Mouse (Mus musculus) forebrain, embryonic 11.5 days (tissue): ENCODE results near the gene Mybph. TPM values are rescaled to one million over a fixed set of nuclear protein-coding genes. Genes with fewer than 3 reads are reported as not detected.

ENCODE experiments used
- ATAC-seq: fragments of 200-750 bp; cut with Nextera tagmentation; replicated peaks from 2 replicates; pipeline ENCODE4 v1.8.0; 2017; ENCODE audit warnings: moderate TSS enrichment; ENCODE audit not compliant: low FRiP score
- DNase-seq: peaks from one replicate; pipeline ENCODE4 v3.0.0-alpha.2; 2017; ENCODE audit warnings: low spot score
- H3K27ac ChIP-seq: fragments of 300-500 bp; sonication (generic); 2 replicates; pipeline ENCODE4 v1.5.1; 2014; ENCODE audit warnings: low read depth, low read length
- H3K27me3 ChIP-seq: fragments of 300-500 bp; sonication (generic); 2 replicates; pipeline ENCODE4 v1.6.1; 2014; ENCODE audit warnings: mild to moderate bottlenecking, low read length, mixed read lengths; ENCODE audit not compliant: control insufficient read depth, insufficient read depth
- H3K36me3 ChIP-seq: fragments of 300-500 bp; sonication (generic); 2 replicates; pipeline ENCODE4 v1.6.1; 2014; ENCODE audit warnings: mild to moderate bottlenecking, low read length, moderate library complexity, mixed read lengths; ENCODE audit not compliant: control insufficient read depth, insufficient read depth
- H3K4me1 ChIP-seq: fragments of 300-500 bp; sonication (generic); replicated peaks from 2 replicates; pipeline ENCODE4 v1.6.1; 2014; ENCODE audit warnings: low read length, mixed read lengths; ENCODE audit not compliant: control insufficient read depth, insufficient read depth
- H3K4me2 ChIP-seq: fragments of 300-500 bp; sonication (generic); 2 replicates; pipeline ENCODE4 v1.6.1; 2014; ENCODE audit warnings: low read depth, mild to moderate bottlenecking, low read length, moderate library complexity, mixed read lengths; ENCODE audit not compliant: severe bottlenecking
- H3K4me3 ChIP-seq: fragments of 300-500 bp; sonication (generic); 2 replicates; pipeline ENCODE4 v1.5.1; 2014; ENCODE audit warnings: low read depth, low read length
- H3K9ac ChIP-seq: fragments of 300-500 bp; sonication (generic); 2 replicates; pipeline ENCODE4 v1.6.1; 2014; ENCODE audit warnings: low read length
- H3K9me3 ChIP-seq: fragments of 300-500 bp; sonication (generic); 2 replicates; pipeline ENCODE4 v1.6.1; 2016; ENCODE audit warnings: low read length, mixed read lengths; ENCODE audit not compliant: control insufficient read depth
- WGBS: fragments of 180-500 bp; shearing (Covaris S2); extraction: QIAGEN DNeasy Blood & Tissue Kit; methylation state at CpG from one replicate; pipeline ENCODE4 v1.1.7; 2014; 5-methylcytosine and 5-hydroxymethylcytosine counted together
- polyA plus RNA-seq: library from polyadenylated mRNA; unstranded; fragments of >200 nt; fragmentation: Nextera tagmentation; extraction: Ambion mirVana; gene quantifications from 2 replicates; pipeline ENCODE4 v1.2.1, GENCODE M21; 2014

Gene Mybph
- polyA plus RNA-seq, 1 experiment from 2014 or later = not detected

GRCm38 (mm10) chr1:134192024-134192423 is 1.2 kb upstream of the Mybph start:
- ATAC-seq (no peak), DNase-seq (no peak)
- no peaks in the 10 kb centered on the region for H3K27me3 ChIP-seq
- no peak overlapping the region for H3K9ac ChIP-seq
- 65% methylated on average over 4 of the region's 4 CpGs for WGBS
- H3K4me3 ChIP-seq = no peak overlapping the region
- no peaks in the 10 kb centered on the region for H3K4me1 ChIP-seq
- H3K9me3 ChIP-seq = no peaks in the 10 kb centered on the region
- H3K4me2 ChIP-seq = no peak overlapping the region
- H3K27ac ChIP-seq = no peak overlapping the region
- H3K36me3 ChIP-seq = no peaks in the 10 kb centered on the region

DNA sequence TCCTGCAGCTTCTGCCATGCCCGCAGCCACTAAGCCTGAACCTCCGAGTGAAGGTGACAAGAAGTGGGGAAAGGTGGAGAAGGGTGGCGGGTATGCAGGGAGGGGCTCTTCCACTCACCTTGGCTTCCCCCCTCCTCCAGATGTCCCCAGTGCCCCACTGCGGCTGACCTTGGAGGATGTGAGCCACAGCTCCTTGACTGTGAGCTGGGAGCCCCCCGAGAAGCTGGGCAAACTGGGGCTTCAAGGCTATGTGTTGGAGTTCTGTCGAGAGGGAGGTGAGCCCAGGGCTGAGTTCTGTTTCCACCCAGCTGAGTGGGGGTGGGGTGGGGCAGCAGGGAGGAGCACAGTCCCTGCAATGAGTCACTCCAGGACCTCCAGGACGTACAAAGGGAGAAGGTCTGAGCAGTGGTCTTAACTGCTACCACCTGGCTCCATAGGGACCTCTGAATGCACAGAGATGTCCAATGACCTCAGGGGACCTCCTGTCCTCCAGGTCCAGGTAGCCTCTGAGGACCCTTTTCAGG is 488 bp downstream of the Mybph start:
- DNase-seq (peak; percentile 45), ATAC-seq (no peak)
- H3K9ac ChIP-seq = no peak overlapping the region
- WGBS = 54% methylated on average over 7 of the region's 7 CpGs
- H3K4me3 ChIP-seq = no peak overlapping the region
- H3K9me3 ChIP-seq = no peaks in the 10 kb centered on the region
- H3K27ac ChIP-seq = no peak overlapping the region
- no peaks in the 10 kb centered on the region for H3K4me1 ChIP-seq
- no peaks in the 10 kb centered on the region for H3K27me3 ChIP-seq
- H3K36me3 ChIP-seq = no peaks in the 10 kb centered on the region
- H3K4me2 ChIP-seq = no peak overlapping the region

DNA sequence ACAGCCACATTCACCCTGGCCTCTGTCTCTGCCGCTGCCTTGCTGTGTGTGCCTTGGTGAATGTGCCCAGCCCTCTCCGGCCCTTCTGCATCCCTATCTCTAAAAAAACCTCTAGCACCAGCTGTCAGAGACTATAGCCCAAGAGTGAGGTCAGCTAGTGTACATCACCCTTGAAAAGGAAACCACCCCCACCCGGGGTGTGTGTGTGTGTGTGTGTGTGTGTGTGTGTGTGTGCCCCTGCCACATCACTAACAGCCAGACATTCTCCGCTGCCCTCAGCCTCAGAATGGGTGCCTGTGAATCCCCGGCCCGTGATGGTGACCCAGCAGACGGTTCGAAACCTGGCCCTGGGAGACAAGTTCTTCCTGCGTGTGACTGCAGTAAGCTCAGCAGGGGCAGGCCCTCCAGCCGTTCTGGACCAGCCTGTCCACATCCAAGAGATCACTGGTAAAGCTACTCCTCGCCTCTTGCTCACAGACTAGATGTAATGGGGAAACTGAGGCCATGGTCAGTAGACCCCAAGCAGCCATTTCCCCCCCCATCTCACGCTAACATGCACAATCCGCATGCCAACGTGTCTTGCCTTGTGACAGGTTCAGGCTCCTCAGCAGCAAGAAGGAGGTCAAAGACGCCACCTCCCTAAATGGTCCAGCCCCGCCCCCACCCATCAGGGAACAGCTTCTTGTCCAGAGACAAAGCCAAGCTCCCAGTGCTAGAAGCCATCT is 1.2 kb downstream of the Mybph start:
- ATAC-seq (no peak), DNase-seq (peak; percentile 45)
- Histone ChIP-seq H3K9me3 (no peaks in the 10 kb centered on the region), H3K27ac (no peak overlapping the region), H3K27me3 (no peaks in the 10 kb centered on the region), H3K9ac (no peak overlapping the region), H3K4me3 (no peak overlapping the region), H3K36me3 (no peaks in the 10 kb centered on the region), H3K4me1 (no peaks in the 10 kb centered on the region), H3K4me2 (no peak overlapping the region)
- WGBS = 81% methylated on average over 16 of the region's 16 CpGs

GRCm38 (mm10) chr1:134195117-134195516 is 1.9 kb downstream of the Mybph start:
- no peak overlapping the region for H3K27ac ChIP-seq
- H3K27me3 ChIP-seq = no peaks in the 10 kb centered on the region
- no peak overlapping the region for H3K4me3 ChIP-seq
- H3K9me3 ChIP-seq = no peaks in the 10 kb centered on the region
- no peak overlapping the region for H3K9ac ChIP-seq
- no peaks in the 10 kb centered on the region for H3K4me1 ChIP-seq
- H3K36me3 ChIP-seq = no peaks in the 10 kb centered on the region
- no peak for DNase-seq
- H3K4me2 ChIP-seq = no peak overlapping the region
- no peak for ATAC-seq
- 64% methylated on average over 2 of the region's 2 CpGs for WGBS

GRCm38 (mm10) chr1:134195571-134195970 is 2.3 kb downstream of the Mybph start:
- H3K27me3 ChIP-seq = no peaks in the 10 kb centered on the region
- no peak overlapping the region for H3K4me2 ChIP-seq
- no peak overlapping the region for H3K9ac ChIP-seq
- H3K4me1 ChIP-seq = no peaks in the 10 kb centered on the region
- no peak overlapping the region for H3K27ac ChIP-seq
- 76% methylated on average over 3 of the region's 3 CpGs for WGBS
- no peak for DNase-seq
- H3K9me3 ChIP-seq = no peaks in the 10 kb centered on the region
- H3K4me3 ChIP-seq = no peak overlapping the region
- no peak for ATAC-seq
- H3K36me3 ChIP-seq = no peaks in the 10 kb centered on the region

DNA sequence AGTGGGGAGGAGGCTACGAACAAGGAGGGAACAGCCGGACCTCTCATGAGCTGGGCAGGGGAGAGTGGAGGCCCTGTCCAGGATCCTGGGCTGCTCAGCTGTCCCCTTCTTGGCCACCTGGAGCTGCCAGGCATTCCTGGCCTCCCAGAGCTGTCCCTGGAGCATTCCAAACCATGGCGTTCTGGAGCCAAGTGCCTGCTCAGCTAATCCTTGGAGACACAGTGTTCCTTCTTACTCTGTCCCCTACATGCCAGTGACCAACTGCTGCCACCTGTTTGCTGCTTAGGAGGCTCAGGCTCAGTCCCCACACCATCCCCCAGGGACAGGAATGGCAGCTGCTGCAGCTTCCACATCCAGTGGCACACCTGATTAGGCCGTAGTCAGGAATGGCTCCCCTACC is 2.7 kb downstream of the Mybph start:
- ATAC-seq (no peak), DNase-seq (no peak)
- Histone ChIP-seq H3K9me3 (no peaks in the 10 kb centered on the region), H3K36me3 (no peaks in the 10 kb centered on the region), H3K27me3 (no peaks in the 10 kb centered on the region), H3K4me1 (no peaks in the 10 kb centered on the region), H3K4me3 (no peak overlapping the region), H3K9ac (no peak overlapping the region), H3K27ac (no peak overlapping the region), H3K4me2 (no peak overlapping the region)
- 56% methylated on average over 4 of the region's 4 CpGs for WGBS

DNA sequence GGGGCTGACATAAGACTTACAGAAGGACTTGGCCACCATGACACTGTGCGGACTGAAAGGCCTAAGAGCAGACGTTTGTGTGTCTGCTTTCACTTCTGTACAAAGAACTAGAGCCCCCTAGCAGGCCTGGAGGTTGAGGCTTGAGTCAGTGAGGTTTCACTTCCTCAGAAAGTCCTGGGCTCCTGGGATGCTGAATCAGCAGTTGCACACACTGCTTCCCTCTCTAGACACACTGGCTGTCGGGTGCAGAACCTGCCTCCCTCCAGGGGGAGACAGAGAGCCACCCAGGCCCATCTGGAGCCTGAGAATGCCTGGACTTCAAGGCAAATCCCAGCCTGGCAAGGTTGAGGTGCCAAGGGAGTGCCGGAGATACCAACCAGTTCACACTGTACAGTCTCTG is 3.1 kb downstream of the Mybph start:
- Histone ChIP-seq H3K27me3 (no peaks in the 10 kb centered on the region), H3K4me3 (no peak overlapping the region), H3K27ac (no peak overlapping the region), H3K9ac (no peak overlapping the region), H3K9me3 (no peaks in the 10 kb centered on the region), H3K36me3 (no peaks in the 10 kb centered on the region), H3K4me1 (no peaks in the 10 kb centered on the region), H3K4me2 (no peak overlapping the region)
- WGBS = 64% methylated on average over 4 of the region's 4 CpGs
- ATAC-seq (no peak), DNase-seq (peak; percentile 60)

GRCm38 (mm10) chr1:134197325-134197982 is 4.2 kb downstream of the Mybph start:
- ATAC-seq = no peak
- DNase-seq = no peak
- H3K4me3 ChIP-seq = no peak overlapping the region
- H3K9ac ChIP-seq = no peak overlapping the region
- H3K36me3 ChIP-seq = no peaks in the 10 kb centered on the region
- WGBS = 79% methylated on average over 15 of the region's 15 CpGs
- no peak overlapping the region for H3K27ac ChIP-seq
- H3K4me2 ChIP-seq = no peak overlapping the region
- H3K27me3 ChIP-seq = no peaks in the 10 kb centered on the region
- H3K9me3 ChIP-seq = no peaks in the 10 kb centered on the region
- no peaks in the 10 kb centered on the region for H3K4me1 ChIP-seq
